Mouse (Mus musculus) urinary bladder, postnatal 14 days (tissue): ENCODE measurements around the gene Babam2.

ENCODE experiments used
- DNase-seq: peaks from one replicate; pipeline ENCODE4 v3.0.0; 2021; ENCODE audit warnings: low spot score

Gene Babam2

DNA sequence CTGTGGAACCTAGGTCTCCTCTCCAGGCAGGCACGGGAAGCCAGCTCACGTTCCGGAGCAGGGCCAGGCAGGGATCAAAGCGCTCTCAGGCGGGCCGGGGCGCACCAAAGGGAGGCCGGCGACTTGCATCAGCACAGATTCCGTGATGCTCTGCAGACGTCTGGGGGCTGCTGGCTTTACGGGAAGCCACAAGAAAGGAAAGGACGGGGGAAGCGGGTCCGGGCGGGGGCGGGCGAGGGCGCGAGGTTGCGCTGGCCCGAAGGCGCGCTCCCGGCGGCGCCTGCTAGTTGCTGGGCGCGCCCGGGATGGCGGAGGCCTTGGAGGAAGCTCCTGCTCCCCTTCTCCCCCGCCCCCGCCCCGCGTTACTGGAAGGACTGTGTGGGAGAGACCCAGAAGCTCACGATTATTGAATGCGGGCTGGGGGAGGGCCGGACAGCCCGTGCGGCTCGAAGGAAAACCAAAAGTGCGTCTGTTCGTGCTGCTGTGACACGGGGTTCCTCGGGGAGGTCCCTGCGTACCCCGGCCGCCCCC is 435.6 kb downstream of the Babam2 start:
- peak; percentile 70 for DNase-seq

DNA sequence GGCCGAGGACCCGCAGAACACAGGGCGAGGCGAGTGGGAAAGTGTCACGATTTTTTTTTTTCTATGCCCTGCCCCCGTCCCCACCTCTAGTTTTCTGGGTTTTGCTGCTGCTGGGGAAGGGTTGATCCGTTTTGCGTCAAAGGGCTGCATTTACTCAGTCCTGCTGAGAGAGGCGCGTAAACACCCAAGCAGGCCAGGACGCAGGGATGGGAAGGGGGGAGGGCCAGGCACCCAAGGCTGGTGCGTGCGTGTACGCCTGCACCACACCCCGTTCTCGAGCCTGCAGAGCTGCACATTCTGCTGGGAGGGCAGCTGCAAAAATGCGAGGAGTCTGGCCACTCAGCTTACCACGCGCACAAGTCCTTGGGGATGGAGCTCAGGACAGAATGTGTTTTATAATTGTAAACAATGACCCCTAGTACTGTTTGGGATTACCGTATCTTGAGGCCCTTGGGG is 436.1 kb downstream of the Babam2 start:
- peak; percentile 91 for DNase-seq

DNA sequence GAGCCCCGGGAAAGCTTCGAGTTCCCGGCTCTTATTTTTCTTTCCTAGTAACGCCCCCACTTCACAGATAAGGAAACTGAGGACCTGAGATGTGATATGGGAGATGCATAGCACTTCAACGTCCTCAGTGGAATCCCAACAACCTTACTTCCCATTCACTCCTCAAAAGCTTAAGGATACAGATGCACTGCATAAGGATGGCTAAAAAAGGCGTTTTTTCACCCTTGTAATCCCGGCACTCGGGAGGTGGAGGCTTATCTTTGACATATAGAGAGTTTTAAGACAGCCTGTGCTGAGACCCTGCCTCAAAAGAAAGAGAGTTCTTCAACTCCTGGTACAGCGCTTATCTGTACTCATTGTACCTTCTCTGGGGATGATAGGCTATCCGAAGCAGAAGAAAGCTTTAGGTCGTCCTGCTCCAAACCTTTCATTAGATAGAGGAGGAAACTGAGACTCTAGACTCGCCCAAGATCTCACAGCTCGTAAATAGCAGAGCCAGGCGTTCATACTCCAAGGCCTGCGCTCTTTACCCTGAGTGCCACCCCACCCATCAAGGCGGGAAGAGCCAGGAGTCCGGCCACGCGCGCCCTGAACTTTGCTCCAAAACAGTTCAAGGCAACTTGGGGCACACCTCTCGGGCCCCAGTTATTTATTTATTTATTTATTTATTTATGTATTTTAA is 436.7 kb downstream of the Babam2 start:
- DNase-seq = peak; percentile 75
